In the genomic region with DNA sequence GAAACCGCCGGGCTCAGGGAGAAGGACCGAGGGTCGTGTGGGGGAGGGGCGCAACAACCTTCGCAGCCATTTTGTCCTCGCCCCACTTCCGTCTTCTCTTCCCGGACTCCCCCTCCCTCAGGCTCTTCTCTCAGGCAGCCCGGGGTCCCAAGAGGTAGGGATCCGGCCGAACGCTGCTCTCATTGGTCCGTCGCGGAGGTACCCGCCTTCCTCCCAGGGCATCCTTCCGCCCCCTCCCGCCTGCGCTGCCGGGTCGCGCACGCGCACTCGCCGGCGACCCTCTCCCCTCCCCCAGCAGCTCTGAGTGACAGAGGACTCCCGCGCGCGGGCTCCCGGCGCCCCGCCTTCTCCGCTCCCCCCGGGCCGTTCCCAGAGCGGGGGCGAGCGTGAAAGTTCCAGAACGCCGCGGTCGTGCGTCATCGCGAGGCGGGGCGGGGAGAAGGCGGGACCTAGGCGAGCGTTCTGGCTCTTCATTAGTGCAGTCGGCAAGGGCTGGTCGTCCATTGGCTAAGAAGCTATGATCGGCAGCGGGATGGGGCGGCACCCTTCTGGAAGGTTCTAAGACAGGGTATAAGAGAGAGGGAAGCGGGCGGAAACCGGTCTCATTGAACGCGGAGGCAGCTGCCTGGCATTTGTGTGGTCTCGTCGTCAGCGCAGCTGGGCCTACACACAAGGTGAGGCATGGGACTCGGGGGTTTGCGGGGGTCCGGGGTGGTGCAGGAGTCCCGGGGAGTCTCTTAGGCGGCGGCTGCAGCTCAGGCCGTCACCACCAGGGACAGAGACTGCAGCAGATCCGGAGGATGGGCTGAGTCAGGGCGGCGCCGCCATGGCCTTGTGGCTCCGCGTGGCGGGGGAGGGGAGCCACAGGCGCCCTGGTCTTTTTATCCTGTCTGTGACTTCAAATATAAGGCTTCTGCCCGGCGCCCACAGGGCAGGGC, we compare ENCODE assay signal across 8 mouse cellular contexts. TPM values are rescaled to one million over a fixed set of nuclear protein-coding genes. Genes with fewer than 3 reads are reported as not detected.
A peak's percentile ranks its signal among the peaks of the same experiment; 100 is the strongest.
DNase-seq lines count a peak whose midpoint lies in the region; ATAC-seq and TF ChIP-seq lines count a peak whose summit lies in the region.

Gene Hspa8, plus strand, starts transcription at position 310 of the 938 bp plus-strand sequence.

- H3K4me1 ChIP-seq in heart, embryonic 12.5 days (replicated peaks): peaks cover 37% of the 10 kb centered on the region
- H3K4me1 ChIP-seq in kidney, postnatal 0 days (replicated peaks; ENCODE audit: insufficient read depth, low read length): peaks cover 17% of the 10 kb centered on the region
- H3K4me1 ChIP-seq in liver, embryonic 11.5 days (replicated peaks; ENCODE audit: control insufficient read depth, insufficient read depth, low read length): peaks cover 22% of the 10 kb centered on the region
- peaks cover 18% of the 10 kb centered on the region; the same call in 1 of the 2 replicates for H3K4me1 ChIP-seq in stomach, embryonic 14.5 days (ENCODE audit: control insufficient read depth, insufficient read depth, low read length)

- peaks cover 33% of the 10 kb centered on the region for H3K36me3 ChIP-seq in heart, embryonic 12.5 days
- H3K36me3 ChIP-seq in kidney, postnatal 0 days (ENCODE audit: insufficient read depth, low read length): peaks cover 20% of the 10 kb centered on the region
- H3K36me3 ChIP-seq in liver, embryonic 11.5 days (ENCODE audit: control insufficient read depth, insufficient read depth, low read length): peaks cover 17% of the 10 kb centered on the region
- H3K36me3 ChIP-seq in stomach, embryonic 14.5 days (ENCODE audit: control insufficient read depth, insufficient read depth, low read length): peaks cover 29% of the 10 kb centered on the region

- no peaks in the 10 kb centered on the region for H3K9me3 ChIP-seq in heart, embryonic 12.5 days (replicated peaks)
- no peaks in the 10 kb centered on the region for H3K9me3 ChIP-seq in kidney, postnatal 0 days (replicated peaks; ENCODE audit: low read length)
- H3K9me3 ChIP-seq in liver, embryonic 11.5 days (ENCODE audit: control insufficient read depth, low read length): no peaks in the 10 kb centered on the region
- H3K9me3 ChIP-seq in stomach, embryonic 14.5 days (ENCODE audit: control insufficient read depth, low read depth, low read length): no peaks in the 10 kb centered on the region

- peak; percentile 40; the same call in 1 of the 2 replicates for TF ChIP-seq CTCF in kidney, postnatal 0 days (IDR thresholded peaks at IDR 0.05; ENCODE audit: low read depth)

- under 1% methylated on average over 76 of the region's 83 CpGs for WGBS in heart, embryonic 12.5 days
- under 1% methylated on average over 63 of the region's 83 CpGs for WGBS in kidney, postnatal 0 days
- WGBS in liver, embryonic 11.5 days: under 1% methylated on average over 82 of the region's 83 CpGs
- WGBS in stomach, embryonic 14.5 days: under 1% methylated on average over 80 of the region's 83 CpGs

- H3K4me2 ChIP-seq in heart, embryonic 12.5 days: peak within 1 kb of the TSS; percentile 85
- peak within 1 kb of the TSS; percentile 82 for H3K4me2 ChIP-seq in kidney, postnatal 0 days (ENCODE audit: low read length)
- H3K4me2 ChIP-seq in liver, embryonic 11.5 days: peak within 1 kb of the TSS; percentile 90
- peak within 1 kb of the TSS; percentile 83 for H3K4me2 ChIP-seq in stomach, embryonic 14.5 days (replicated peaks; ENCODE audit: low read depth, low read length)

- H3K27me3 ChIP-seq in heart, embryonic 12.5 days (replicated peaks): no peaks in the 10 kb centered on the region
- H3K27me3 ChIP-seq in kidney, postnatal 0 days (ENCODE audit: insufficient read depth, low read length): no peaks in the 10 kb centered on the region
- no peaks in the 10 kb centered on the region for H3K27me3 ChIP-seq in liver, embryonic 11.5 days (replicated peaks; ENCODE audit: control insufficient read depth, insufficient read depth, low read length)
- H3K27me3 ChIP-seq in stomach, embryonic 14.5 days (ENCODE audit: control insufficient read depth, insufficient read depth, low read length): no peaks in the 10 kb centered on the region

- peak within 1 kb of the TSS; percentile 100 for H3K9ac ChIP-seq in heart, embryonic 12.5 days
- H3K9ac ChIP-seq in kidney, postnatal 0 days (ENCODE audit: low read depth, low read length): peak within 1 kb of the TSS; percentile 93
- peak within 1 kb of the TSS; percentile 100 for H3K9ac ChIP-seq in liver, embryonic 11.5 days (ENCODE audit: low read depth, low read length)
- H3K9ac ChIP-seq in stomach, embryonic 14.5 days (replicated peaks; ENCODE audit: low read depth, low read length): peak within 1 kb of the TSS; percentile 99

- peak; percentile 100 for DNase-seq in CD4-positive helper T cell, adult 2 months (ENCODE audit: low read depth, low spot score)
- DNase-seq in brain, embryonic 18.5 days (ENCODE audit: low read depth, low spot score): peak; percentile 99
- peak; percentile 100 for DNase-seq in kidney, postnatal 0 days (ENCODE audit: low spot score)
- DNase-seq in liver, embryonic 11.5 days (ENCODE audit: low spot score): peak; percentile 100
- DNase-seq in naive thymus-derived CD4-positive, alpha-beta T cell, adult 2 months (ENCODE audit: low read depth): peak; percentile 100

- peak; percentile 87 for ATAC-seq in erythroid progenitor cell, adult 5-6 weeks (replicated peaks; ENCODE audit: low FRiP score, poor library complexity, severe bottlenecking)
- ATAC-seq in heart, embryonic 12.5 days (ENCODE audit: insufficient number of reproducible peaks, low FRiP score): peak; percentile 95
- peak; percentile 96 for ATAC-seq in kidney, postnatal 0 days (replicated peaks; ENCODE audit: low FRiP score, low read depth)
- ATAC-seq in liver, embryonic 11.5 days (replicated peaks; ENCODE audit: low FRiP score): peak; percentile 91
- ATAC-seq in stomach, embryonic 14.5 days (ENCODE audit: insufficient number of reproducible peaks, insufficient read depth, low FRiP score, low read depth): peak; percentile 96

- H3K27ac ChIP-seq in heart, embryonic 12.5 days (ENCODE audit: poor library complexity, severe bottlenecking): peak within 1 kb of the TSS; percentile 97
- H3K27ac ChIP-seq in kidney, postnatal 0 days: peak within 1 kb of the TSS; percentile 98
- H3K27ac ChIP-seq in liver, embryonic 11.5 days (ENCODE audit: low read depth, low read length): peak within 1 kb of the TSS; percentile 99
- H3K27ac ChIP-seq in stomach, embryonic 14.5 days (ENCODE audit: low read length): peak within 1 kb of the TSS; percentile 99

- H3K4me3 ChIP-seq in heart, embryonic 12.5 days: peak within 1 kb of the TSS; percentile 94
- peak within 1 kb of the TSS; percentile 97 for H3K4me3 ChIP-seq in kidney, postnatal 0 days (replicated peaks; ENCODE audit: low read depth, low read length)
- H3K4me3 ChIP-seq in liver, embryonic 11.5 days (ENCODE audit: low read depth, low read length): peak within 1 kb of the TSS; percentile 99
- H3K4me3 ChIP-seq in stomach, embryonic 14.5 days (ENCODE audit: low read depth, low read length): peak within 1 kb of the TSS; percentile 95

RNA-seq across cellular contexts. Expression of gene Hspa8, which starts in this region (rescaled TPM):
- 753 and 884 TPM in 2 replicates for total RNA-seq in erythroid progenitor cell, adult 5-6 weeks (2015; ENCODE audit: low replicate concordance)
- total RNA-seq in erythroid progenitor cell, adult 5-6 weeks (2017; ENCODE audit: low replicate concordance): 686 and 716 TPM in 2 replicates
- 2,193 and 2,206 TPM in 2 replicates for polyA plus RNA-seq in heart, embryonic 12.5 days (2016; fragmentation: Nextera tagmentation; extraction: Ambion mirVana)
- polyA plus RNA-seq in kidney, postnatal 0 days (2015; fragmentation: Nextera tagmentation; extraction: Ambion mirVana): 1,937 and 2,022 TPM in 2 replicates
- 3,603 and 3,888 TPM in 2 replicates for polyA plus RNA-seq in liver, embryonic 11.5 days (2014; fragmentation: Nextera tagmentation; extraction: Ambion mirVana)
- 2,119 and 2,394 TPM in 2 replicates for polyA plus RNA-seq in stomach, embryonic 14.5 days (2014; fragmentation: Nextera tagmentation; extraction: Ambion mirVana)

Comparison
In these comparisons a context has a peak if more than half of its experiments do, and no peak if none do; other contexts are left out.
1. Peak in every context shown above with its lines: DNase-seq, ATAC-seq, H3K4me3 ChIP-seq and H3K27ac ChIP-seq.